Mouse (Mus musculus): ENCODE measurements around the gene Ncmap.
"Not testable (repeated sequence)": the region's sequence is repeated elsewhere in the genome, so short reads cannot be mapped to it uniquely, and the experiment has no call there.

Gene Ncmap

DNA sequence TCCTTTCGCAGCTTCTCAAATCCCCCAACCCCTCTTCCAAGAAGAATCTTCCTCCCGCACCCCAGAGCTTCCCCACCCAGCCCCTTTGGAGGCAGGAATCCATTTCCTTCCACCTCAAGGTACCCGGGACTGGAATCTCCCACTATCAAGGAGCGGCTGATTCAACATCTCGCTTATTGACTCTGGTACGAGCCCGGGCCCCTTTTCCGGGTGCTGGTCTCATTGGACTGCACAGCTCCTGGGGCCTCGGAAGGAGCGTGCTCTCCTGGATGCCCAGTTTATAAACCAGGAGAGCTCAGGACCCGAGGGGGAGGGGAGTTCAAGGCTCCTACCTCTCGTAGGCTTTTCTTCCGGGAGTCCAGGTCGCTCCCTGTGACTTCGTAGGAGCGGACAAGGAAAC, 476 bp downstream of the Ncmap start:
- peak; percentile 20 for DNase-seq (ENCODE audit: low spot score)

DNA sequence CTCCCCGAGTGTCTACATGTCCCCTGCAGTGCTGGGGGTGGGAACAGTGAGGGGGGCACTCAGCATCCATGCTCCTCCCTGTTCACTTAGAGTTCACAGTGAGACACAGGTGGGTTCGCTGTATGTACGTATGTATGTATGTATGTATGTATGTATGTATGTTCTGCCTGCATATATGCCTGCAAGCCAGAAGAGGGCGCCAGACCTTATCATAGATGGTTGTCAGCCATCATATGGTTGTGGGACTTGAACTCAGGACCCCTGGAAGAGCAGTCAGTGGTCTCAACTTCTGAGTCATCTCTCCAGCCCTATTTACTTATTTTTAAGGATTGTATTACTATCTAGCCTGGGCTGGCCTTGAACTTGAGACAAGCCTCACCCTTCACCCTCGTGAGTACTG, 1.7 kb downstream of the Ncmap start:
- DNase-seq (ENCODE audit: low spot score) = no peak

DNA sequence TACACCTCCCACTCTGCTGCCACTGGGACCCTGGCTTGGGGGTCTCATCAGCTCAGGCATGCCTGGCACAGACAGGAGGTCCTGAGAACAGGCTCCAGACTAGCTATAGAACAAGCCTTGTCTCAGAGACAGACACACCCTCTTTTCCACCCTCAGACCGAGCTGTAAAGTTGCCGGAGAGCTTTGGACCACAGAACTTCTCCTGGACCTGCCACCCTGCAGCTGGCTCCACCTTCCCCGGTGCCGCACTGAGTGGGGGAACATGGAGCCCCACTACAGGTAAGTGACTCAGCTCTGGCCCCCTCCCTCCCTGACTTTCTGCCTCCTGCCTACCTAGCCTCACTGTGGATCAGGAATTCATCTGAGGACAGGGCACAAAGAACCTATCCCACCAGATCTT, 2.7 kb downstream of the Ncmap start:
- DNase-seq (ENCODE audit: low spot score) = no peak

DNA sequence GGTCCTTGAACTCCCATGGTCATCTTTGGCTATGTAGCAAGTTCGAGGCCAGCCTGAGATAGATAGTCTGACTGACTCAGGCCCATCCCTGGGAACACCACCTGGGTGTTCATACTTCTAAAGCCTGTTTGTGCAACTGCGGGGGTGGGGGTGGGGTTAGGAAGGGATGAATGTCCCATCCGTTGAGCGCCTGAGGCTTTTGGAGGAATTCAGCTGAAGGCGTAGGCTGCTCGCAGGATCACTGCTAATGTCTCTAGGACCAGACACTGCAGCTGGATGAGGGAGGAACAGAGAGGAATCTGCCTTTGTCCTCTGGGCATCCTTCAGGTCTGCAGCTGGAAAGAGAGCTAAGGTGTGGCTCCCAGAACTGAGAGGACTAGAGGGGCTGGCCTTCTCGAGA, 3.4 kb downstream of the Ncmap start:
- no peak for DNase-seq (ENCODE audit: low spot score)

DNA sequence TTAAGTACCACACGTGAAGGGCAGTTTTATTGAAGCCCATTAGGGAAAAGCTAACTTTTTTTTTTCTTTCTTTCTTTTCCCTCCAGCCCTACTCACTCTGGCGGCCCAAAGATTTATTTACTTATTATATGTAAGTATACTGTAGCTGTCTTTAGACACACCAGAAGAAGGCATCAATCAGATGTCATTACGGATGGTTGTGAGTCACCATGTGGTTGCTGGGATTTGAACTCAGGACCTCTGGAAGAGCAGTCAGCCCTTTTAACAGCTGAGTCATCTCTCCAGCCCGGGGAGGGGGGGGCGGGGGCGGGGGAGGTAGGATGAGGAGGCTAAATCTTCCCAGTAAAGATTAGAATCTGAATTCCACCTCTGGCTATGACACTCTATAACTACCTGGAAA, 4.6 kb downstream of the Ncmap start:
- no peak for DNase-seq (ENCODE audit: low spot score)

DNA sequence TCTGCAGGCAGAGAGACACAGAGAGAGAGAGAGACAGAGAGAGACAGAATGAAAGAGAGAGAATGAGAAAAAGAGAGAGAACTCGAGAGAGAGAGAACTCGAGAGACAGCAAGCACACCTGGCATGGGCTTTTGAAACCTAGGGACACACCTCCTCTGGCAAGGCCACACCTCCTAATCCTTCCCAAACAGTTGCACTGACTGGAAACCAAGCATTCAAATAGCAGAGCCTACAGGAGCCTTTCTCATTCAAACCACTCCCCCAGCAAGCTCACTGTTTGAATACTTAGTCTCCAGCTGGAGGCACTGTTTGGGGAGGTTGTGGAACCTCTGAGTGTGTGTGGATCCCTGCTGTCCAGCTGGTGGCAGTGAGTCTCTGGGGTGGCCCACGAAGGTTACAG, 5.2 kb downstream of the Ncmap start:
- no peak for DNase-seq (ENCODE audit: low spot score)

DNA sequence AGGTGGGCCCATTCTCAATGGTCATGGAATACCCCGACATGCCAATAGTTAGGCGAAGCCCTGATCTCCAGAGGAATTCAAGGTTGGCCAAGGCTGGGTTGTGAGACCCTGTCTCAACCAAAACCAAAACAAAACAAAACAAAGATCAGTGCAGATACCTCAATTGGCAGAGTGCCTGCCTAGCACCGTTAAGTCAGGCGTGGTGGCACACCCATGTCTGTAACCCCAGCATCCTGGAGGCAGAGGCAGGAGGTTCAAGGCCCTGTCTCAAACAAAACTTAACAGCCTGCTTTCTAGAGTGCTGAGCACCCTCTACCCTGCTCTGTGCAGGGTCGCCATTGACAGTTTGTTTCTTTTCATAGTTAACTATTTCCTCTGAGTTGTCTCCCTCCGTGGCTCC, 7.0 kb downstream of the Ncmap start:
- no peak for DNase-seq (ENCODE audit: low spot score)

DNA sequence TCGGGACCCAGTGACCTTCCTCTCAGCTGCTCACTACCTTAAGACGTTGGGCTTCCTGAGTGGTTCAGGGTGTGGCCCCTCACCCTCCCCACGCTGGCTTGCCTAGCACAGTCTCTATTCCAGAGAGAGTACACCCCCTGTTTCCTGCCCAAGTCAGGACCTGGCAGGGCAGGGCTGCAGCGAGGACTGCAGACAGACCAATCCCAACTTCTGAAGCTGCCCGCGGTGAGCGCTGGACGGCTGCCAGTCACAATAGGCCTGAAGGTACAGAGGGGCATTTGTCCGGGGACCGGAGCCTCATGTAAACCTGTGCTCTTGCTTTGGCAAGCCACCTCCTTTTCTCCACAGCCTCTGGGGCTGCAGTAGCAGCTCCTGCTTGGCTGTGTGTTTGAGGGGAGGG, 12.4 kb downstream of the Ncmap start:
- DNase-seq (ENCODE audit: low spot score) = peak; percentile 24

DNA sequence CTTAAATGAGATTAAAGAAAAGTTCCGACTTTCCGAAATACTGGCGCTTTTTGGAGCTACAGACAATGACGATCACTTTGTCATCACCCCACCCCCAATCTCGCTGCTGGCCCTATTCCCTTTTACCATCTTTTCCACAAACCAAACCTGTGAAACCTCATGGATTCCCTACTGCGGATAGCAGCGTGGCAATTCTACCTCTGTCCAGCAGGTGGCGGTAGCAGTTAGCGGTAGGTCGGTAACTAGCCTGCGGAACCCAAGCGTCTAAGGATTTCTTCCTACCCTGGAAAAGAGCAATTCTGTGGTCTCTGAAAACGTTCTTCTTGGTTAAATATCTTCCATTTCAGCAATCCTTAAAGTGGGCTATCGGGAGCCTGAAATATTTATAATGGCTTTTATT, 15.7 kb downstream of the Ncmap start:
- DNase-seq (ENCODE audit: low spot score) = peak; percentile 79

DNA sequence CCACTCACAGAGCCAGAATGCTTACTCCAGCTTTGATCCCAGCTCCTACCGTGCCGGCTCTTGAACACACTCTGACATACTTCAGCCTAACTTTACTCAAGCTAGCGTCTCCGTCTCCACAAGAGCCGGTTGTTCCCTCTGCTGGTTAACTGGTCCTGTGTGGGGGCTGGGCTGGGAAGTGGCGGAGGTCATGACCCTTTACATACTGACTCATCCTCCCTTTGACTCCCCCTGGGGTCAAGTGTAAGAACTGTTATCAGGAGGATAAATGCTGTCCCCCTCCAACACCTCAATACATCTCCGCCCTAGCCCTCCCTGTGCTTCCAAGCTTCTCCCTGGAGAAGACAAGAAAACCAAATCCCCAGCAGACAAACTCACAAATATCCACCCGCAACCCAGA, 16.7 kb downstream of the Ncmap start:
- DNase-seq (ENCODE audit: low spot score) = no peak

DNA sequence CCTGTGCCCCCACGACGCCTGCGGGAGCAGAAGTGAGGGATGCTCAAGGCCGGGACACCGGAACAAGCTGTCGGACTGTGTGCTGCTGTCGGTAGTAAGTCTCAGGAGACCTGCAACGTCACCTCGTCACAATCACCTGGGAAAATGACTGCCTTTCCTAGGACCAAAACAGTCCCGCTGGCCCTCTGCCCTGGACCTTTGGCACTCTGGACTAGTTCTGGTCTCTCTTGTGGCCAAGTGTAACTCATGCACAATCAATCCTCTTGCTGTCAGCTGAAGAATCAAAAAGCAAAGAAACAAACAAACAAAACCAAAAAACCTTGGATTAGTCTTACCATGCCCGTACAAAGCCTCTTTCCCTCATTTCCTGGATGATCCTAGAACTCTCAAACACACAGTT, 20.8 kb downstream of the Ncmap start:
- no peak for DNase-seq (ENCODE audit: low spot score)

DNA sequence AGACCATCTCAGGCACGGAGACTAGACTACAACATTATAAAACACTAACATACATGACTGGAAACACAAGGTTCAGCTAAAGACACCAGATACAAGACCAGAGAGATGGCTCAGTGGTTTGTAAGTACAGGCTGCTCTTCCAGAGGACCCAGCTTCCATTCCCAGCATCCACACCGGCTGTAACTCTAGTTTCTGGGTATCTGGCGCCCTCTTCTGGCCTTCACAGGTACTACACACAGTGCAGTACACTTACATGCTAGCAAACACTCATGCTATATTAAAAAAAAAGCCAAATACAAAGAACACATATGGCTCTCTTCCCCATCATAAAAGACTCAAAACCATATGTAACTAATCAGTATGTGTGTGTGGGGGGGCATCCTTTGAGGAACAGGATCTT, 22.6 kb downstream of the Ncmap start:
- no peak for DNase-seq (ENCODE audit: low spot score)

DNA sequence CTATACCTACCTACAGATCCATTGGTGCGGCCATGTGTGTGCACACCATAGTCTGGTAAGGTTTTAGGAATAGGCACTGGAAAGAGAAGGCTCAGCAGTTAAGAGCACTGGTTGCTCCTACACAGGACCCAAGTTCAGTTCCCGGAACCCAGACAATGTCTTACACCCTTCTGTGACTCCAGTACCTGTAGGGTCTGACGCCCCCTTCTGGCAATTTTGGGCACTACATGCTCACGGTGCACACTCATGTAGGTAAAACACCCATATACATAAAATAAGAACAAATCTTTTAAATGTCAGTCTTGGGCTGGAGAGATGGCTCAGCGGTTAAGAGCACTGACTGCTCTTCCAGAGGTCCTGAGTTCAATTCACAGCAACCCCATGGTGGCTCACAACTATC, 24.7 kb downstream of the Ncmap start:
- DNase-seq (ENCODE audit: low spot score) = no peak

DNA sequence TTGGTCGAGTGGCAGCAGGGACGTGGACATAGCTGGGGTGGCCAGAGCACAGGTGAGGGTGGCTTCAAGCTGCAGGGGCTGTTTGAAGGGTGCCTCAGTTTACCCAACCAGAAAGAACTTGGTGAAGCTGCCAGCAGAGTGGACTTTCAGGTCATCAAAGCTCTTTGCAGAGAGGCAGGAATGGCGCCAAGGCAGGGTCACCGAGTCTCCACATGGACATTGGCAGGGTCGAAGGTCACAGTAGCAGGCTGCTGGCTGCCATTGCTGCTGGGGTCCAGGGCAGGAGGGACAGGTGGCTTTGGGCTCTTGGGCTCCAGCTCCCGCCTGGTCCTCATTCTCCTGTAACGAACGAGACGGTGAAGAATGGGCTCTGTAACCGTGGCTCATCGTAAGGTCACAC, 27.7 kb downstream of the Ncmap start:
- no peak for DNase-seq (ENCODE audit: low spot score)

DNA sequence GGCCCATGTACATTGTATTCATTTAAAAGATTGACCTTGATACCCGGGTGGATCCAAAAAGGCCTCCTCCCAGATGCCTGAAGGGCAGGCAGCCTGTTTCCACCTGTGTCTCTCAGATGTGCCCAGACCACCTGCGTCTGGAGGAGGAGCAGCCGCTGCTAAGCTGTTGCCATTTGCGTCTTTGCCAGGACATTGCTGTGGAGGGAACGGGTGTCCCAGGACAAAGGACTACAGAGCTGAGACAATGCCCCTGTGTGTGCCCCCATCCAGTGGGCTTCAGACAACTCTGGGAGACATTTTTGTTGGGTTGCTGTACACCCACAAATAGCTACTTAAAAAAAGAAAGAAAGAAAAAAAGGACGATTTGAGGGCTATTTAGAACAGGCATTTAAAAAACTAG, 35.2 kb downstream of the Ncmap start:
- no peak for DNase-seq (ENCODE audit: low spot score)

DNA sequence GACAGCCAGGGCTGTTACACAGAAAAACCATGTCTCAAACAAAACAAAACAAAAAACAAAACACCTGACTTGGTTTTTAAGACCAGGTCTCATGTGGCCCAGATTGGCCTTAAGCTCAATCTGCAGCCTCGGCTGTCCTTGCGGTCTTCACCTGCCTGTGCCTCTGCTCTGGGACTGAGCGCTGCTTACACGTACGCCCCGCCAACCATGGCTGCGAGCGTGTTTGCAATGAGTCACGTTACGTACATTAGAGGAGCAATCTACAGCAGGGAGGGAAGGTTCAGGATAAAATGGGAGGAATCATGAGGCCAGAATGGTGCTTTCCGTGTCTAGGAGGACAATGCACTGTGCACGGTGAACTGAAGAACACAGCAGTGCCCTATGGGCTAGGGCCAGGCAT, 36.3 kb downstream of the Ncmap start:
- DNase-seq (ENCODE audit: low spot score) = no peak

DNA sequence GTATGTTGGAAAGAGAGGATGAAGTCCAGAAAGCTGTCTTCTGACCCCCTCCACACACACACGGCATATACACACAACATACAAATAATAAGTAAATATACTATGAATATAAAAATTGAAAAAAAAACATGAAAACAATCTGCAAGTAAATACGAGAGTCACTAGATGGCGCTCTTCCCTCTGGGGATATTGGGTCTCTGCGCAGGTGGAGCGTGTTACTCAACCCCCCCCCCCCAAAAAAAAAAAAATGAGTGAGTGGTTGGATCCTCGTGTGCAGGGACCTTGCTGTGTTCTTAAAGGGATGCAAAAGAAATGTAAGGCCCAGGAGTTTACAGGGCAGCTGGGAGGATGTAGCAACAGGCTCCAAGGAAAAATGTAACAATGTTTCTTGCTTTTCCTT, 39.3 kb downstream of the Ncmap start:
- peak; percentile 34 for DNase-seq (ENCODE audit: low spot score)

DNA sequence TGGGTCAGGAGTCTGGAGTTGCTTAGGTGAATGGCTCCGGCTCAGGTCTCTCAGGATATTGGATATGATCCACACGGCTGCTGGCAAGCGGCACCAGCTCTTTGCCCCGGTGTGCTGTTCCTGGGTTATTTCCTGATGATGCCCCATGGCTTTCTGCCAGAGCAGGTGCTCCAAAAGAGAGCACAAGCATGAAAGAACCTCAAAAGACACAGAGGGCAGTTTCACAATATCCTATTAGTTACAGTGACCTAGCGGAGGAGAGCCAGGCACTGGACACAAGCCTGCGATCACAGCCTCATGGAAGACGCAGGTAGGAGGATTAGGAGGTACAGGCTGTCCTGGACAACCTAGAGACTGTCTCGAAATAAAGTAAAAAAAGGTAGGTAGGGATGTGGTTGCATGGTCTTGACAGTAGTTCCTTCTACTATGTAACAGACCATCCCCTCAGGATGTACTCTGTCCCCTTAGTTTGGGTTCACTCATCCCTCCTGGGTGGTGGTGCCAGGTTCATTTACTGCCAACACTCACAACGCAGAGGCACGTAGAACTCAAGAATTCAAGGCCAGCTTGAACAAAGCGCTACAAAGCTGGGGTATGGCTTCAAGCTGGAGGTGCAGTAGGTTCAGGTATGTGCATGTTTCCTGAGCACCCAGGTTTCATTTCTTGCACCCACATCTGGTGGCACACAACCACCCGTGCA, 40.7 kb downstream of the Ncmap start:
- peak; percentile 61 for DNase-seq (ENCODE audit: low spot score)

DNA sequence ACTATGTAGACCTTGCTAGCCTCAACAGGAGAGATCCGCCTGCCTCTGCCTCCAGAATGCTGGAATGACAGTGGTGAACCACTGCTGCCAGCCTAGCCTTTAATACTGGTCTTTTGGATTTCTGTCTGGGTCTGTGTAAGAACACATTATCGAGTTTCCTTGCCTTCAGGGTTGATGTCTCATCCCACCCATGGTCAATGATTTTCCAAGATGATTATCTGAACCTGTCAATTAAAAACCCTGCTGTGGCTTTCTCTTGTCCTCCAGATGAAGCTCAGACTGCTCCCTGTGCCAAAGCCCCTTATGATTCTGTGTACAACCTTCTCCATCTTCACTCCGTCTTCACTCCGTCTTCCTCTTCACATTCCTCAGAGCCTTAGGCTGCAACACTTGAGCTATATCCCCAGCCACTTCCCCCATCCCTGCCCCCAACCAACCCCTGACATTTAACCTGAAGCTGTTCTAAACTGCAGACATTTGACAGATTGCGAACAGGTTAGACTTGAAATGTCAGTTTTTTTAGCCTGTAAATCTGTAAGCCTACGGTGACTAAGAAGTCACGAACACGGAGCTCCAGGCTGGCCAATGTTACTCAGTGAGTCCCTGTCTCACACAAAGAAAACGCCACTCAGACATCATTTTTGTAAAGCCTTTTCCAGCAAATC, 42.0 kb downstream of the Ncmap start:
- DNase-seq (ENCODE audit: low spot score) = peak; percentile 39

DNA sequence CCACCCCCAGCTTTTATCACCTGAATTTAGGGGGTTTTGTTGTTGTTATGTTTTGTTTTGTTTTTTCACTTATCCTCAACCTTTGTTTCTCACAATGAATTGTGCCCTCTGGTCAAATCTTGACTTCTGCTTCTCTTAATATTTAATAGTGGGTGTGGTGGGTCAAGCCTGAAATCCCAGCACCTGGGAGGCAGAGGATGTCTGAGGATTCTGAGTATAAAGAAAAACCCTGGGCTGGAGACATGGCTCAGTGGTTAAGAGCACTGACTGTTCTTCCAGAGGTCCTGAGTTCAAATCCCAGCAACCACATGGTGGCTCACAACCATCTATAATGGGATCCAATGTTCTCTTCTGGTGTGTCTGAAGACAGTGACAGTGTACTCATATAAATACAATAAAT, 43.3 kb downstream of the Ncmap start:
- not testable (repeated sequence) for DNase-seq (ENCODE audit: low spot score)

DNA sequence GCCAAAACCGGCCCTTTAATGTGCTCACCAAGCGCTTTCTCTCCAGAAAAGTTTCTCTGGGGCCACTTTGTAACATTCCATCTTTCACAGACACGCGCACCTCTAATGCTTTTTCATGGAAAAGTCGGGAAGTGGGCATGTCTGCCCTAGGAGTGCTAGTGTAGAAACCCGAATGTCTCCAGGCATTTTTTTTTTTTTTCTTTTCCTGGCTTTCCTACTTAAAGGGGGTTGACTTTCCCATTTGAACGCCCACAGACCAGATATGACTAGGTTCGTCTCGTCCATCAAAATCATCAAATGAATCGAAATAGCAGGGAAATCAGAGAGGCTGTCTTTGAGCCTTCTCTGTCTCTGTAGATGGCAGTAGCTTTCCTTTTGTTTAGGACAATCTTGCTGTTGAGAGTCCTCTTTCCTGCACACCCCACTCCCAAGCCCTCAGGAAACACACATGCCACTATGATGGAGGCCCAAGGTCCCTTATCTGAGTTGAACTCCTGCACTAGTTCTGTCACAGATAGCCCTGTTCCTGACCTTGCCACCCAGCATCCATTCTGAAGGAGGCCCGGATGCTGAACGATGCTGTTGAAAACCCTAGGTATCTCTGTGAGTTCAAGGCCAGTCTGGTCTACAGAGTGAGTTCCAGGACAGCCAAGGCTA, 44.1 kb downstream of the Ncmap start:
- DNase-seq (ENCODE audit: low spot score) = no peak

DNA sequence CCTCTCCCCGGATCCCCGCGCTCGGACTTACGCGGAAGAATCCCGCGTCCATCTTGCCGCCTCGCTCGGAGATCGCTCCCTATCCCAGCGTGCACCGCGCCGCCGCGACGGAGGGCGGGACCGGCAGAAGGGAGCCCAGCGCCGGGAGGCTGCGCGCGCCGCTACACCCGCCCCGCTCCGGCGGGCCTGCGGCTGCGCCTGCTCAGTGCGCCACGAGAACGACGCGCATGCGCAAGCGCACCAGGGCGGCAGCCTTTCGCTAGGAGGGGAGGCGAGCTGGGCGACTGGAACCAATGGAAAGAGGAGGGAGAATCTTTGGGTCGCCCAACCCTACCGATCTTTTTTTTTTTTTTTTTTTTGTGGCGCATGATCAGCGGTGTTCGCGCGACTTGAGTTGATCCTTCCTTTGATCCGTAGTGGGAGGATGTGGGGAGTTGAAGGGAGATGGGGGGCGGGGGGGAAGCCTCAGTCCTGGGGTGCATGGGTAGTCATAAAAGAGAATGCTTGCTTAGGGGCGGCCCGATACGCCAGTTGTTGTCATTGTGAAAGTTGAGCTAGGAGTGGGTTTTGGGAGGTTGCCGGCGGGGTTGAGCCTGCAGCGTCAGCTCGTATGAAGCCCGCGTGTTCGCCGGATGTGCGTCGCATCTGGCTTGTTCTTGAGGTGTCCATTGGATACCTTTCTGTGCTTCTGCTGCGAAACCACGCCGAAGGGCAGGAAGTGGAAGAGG, 44.8 kb downstream of the Ncmap start, which contains the start of gene Srrm1:
TSS of gene Srrm1 (minus strand) at position 256 of the 728 bp plus-strand sequence.
- peak; percentile 98 for DNase-seq (ENCODE audit: low spot score)

Data from urinary bladder, postnatal 14 days (tissue).